Mouse (Mus musculus) limb, embryonic 15.5 days (tissue): ENCODE measurements around the gene Pim2. TPM values are rescaled to one million over a fixed set of nuclear protein-coding genes. Genes with fewer than 3 reads are reported as not detected.
"Not testable (repeated sequence)": the region's sequence is repeated elsewhere in the genome, so short reads cannot be mapped to it uniquely, and the experiment has no call there.

ENCODE experiments used
- ATAC-seq: fragments of 200-750 bp; cut with Nextera tagmentation; 2 replicates; pipeline ENCODE4 v1.8.0; 2017; ENCODE audit warnings: low read depth, moderate TSS enrichment; ENCODE audit not compliant: insufficient number of reproducible peaks, low FRiP score, low TSS enrichment
- H3K27ac ChIP-seq: fragments of 300-500 bp; sonication (generic); 2 replicates; pipeline ENCODE4 v1.5.1; 2015; ENCODE audit warnings: moderate library complexity, mild to moderate bottlenecking, inconsistent platforms
- H3K27me3 ChIP-seq: fragments of 300-500 bp; sonication (generic); 2 replicates; pipeline ENCODE4 v1.6.1; 2015; ENCODE audit warnings: inconsistent platforms
- H3K36me3 ChIP-seq: fragments of 300-500 bp; sonication (generic); 2 replicates; pipeline ENCODE4 v1.6.1; 2015; ENCODE audit warnings: inconsistent platforms
- H3K4me1 ChIP-seq: fragments of 300-500 bp; sonication (generic); 2 replicates; pipeline ENCODE4 v1.6.1; 2015; ENCODE audit warnings: inconsistent platforms
- H3K4me2 ChIP-seq: fragments of 300-500 bp; sonication (generic); 2 replicates; pipeline ENCODE4 v1.6.1; 2015; ENCODE audit warnings: mild to moderate bottlenecking, inconsistent platforms
- H3K4me3 ChIP-seq: fragments of 300-500 bp; sonication (generic); 2 replicates; pipeline ENCODE4 v1.5.1; 2015; ENCODE audit warnings: mild to moderate bottlenecking, inconsistent platforms
- H3K9ac ChIP-seq: fragments of 300-500 bp; sonication (generic); 2 replicates; pipeline ENCODE4 v1.6.1; 2015; ENCODE audit warnings: inconsistent platforms
- H3K9me3 ChIP-seq: fragments of 300-500 bp; sonication (generic); 2 replicates; pipeline ENCODE4 v1.6.1; 2016; ENCODE audit warnings: inconsistent platforms
- WGBS: fragments of 180-500 bp; shearing (Covaris S2); methylation state at CpG from one replicate; pipeline ENCODE4 v1.1.7; 2015; 5-methylcytosine and 5-hydroxymethylcytosine counted together
- polyA plus RNA-seq: library from polyadenylated mRNA; unstranded; fragments of >200 nt; fragmentation: Nextera tagmentation; extraction: Ambion mirVana; gene quantifications from 2 replicates; pipeline ENCODE4 v1.2.1, GENCODE M21; 2015

Gene Pim2
- polyA plus RNA-seq, 1 experiment from 2014 or later = 5.1 TPM

DNA sequence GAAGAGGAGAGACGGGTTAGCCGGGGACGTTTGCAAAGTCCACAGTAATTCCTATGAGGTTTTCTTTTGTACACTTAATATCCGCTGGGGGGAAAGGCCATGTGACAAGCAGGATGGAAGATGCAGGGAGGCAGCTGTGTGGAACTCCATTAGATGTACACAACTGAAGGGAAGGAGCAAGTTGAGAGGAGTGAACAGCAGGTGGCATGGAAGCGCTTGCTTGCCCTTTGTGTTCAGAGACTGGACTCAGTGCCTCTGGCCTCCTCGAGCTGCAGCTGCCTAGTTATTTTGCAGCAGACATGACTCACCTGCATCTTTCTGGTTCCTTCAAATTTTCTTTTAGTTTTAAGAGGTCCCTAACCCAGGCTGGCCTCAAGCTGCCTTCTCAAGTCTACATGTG lies 32.4 kb downstream of the Pim2 start:
- H3K9ac ChIP-seq = no peak overlapping the region
- ATAC-seq = no peak

DNA sequence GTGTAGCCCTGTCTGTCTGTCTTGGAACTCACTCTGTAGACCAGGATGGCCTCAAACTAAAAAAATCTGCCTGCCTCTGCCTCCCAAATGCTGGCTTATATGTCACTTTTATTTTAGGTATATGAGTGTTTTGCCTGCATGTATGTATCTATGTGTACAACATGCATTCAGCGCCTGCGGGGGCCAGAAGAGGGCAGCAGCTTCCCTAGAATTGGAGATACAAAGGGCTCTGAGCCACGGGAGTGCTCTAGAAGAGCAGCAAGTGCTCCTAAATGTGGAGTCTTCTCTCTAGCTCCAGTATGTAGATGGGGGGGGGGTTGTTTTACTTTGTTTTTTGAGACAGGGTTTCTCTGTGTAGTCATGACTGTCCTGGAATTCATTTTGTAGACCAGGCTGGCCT lies 37.6 kb downstream of the Pim2 start:
- H3K4me2 ChIP-seq, H3K36me3 ChIP-seq, H3K9me3 ChIP-seq, H3K9ac ChIP-seq, ATAC-seq, H3K4me1 ChIP-seq, H3K4me3 ChIP-seq, H3K27ac ChIP-seq: not testable (repeated sequence)
- 28% methylated on average over 3 of the region's 3 CpGs for WGBS
- peaks cover 23% of the 10 kb centered on the region for H3K27me3 ChIP-seq

More for the DNA sequence above, 32.4 kb downstream of the Pim2 start:
- Histone ChIP-seq H3K36me3 (peaks cover 13% of the 10 kb centered on the region; the same call in 1 of the 2 replicates), H3K4me3 (no peak overlapping the region), H3K4me1 (no peaks in the 10 kb centered on the region), H3K9me3 (no peaks in the 10 kb centered on the region), H3K27ac (no peak overlapping the region), H3K27me3 (no peaks in the 10 kb centered on the region), H3K4me2 (no peak overlapping the region)
- whole genome bisulfite sequencing = 56% methylated on average over 6 of the region's 6 CpGs

DNA sequence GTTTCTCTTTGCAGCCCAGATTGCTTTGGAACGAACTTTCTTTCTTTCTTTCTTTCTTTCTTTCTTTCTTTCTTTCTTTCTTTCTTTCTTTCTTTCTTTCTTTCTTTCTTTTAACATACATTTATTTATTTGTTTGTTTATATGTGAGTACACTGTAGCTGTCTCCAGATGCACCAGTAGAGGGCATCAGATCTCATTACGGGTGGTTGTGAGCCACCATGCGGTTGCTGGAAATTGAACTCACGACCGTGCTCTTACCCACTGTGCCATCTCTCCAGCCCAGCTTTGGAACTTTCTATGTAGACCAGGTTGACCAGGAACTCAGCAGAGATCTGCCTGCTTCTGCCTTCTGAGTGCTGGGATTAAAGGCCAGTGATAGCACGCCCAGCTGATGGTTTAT lies 39.9 kb downstream of the Pim2 start:
- not testable (repeated sequence) for H3K36me3 ChIP-seq, H3K4me3 ChIP-seq, H3K27ac ChIP-seq, H3K4me1 ChIP-seq, H3K9me3 ChIP-seq, H3K4me2 ChIP-seq, ATAC-seq, H3K9ac ChIP-seq
- H3K27me3 ChIP-seq = peaks cover 45% of the 10 kb centered on the region
- 62% methylated on average over 6 of the region's 6 CpGs for WGBS

DNA sequence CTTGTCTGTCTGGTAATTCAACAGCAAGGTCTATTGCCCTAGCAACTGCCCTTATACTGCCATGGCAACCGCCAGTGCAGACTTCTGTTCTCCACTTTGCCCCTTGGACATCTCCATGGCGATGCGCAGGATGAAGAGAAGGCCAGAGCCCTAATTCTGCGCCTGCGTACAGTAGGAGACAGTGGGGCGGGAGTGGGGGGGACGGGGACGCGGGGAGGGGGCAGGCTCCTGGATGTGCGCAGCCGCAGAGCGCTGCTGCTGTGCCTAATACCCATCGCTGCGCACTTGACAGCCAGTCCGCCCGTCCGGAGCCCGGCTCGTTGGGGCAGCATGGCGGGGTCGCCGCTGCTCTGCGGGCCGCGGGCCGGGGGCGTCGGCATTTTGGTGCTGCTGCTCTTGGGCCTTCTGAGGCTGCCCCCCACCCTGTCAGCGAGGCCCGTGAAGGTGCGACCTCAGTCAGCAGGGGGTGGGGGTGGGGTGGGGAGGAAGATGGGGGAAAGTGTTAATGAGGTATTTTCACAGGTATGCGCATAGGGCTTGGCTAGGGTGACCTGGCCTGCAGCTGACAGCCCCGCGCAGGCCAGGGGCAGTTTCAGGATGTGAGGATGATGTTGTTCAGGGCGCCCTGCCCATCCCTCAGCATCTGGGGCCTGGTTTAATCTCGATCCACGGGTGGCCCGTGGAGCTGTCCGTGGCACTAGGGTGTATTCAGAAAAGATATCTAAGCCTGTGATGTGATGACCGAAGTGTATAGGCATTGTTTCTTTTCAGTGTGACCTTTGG lies 41.7 kb downstream of the Pim2 start, which contains the start of gene Pcsk1n:
Gene Pcsk1n (plus strand): TSS at position 222 of the 783 bp plus-strand sequence.
- H3K27ac ChIP-seq = no peak within 1 kb of the TSS
- ATAC-seq = no peak
- peak within 1 kb of the TSS; percentile 37 for H3K4me2 ChIP-seq
- no peak within 1 kb of the TSS for H3K9ac ChIP-seq
- no peaks in the 10 kb centered on the region for H3K36me3 ChIP-seq
- 20% methylated on average over 24 of the region's 40 CpGs for WGBS
- H3K4me1 ChIP-seq = peaks cover 9% of the 10 kb centered on the region
- H3K27me3 ChIP-seq = peaks cover 57% of the 10 kb centered on the region
- no peaks in the 10 kb centered on the region for H3K9me3 ChIP-seq
- peak within 1 kb of the TSS; percentile 17; the same call in 1 of the 2 replicates for H3K4me3 ChIP-seq

DNA sequence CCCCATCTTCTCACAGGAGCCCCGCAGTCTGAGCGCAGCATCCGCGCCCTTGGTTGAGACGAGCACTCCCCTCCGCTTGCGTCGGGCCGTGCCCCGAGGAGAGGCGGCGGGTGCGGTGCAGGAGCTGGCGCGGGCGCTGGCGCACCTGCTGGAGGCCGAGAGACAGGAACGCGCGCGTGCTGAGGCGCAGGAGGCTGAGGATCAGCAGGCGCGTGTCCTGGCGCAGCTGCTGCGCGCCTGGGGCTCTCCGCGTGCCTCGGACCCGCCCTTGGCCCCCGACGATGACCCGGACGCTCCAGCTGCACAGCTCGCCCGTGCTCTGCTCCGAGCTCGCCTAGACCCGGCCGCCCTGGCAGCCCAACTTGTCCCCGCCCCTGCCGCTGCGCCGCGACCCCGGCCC lies 44.0 kb downstream of the Pim2 start:
- peak overlapping the region; percentile 25 for H3K4me3 ChIP-seq
- no peaks in the 10 kb centered on the region for H3K36me3 ChIP-seq
- no peak overlapping the region for H3K9ac ChIP-seq
- no peak overlapping the region for H3K27ac ChIP-seq
- ATAC-seq = no peak
- H3K9me3 ChIP-seq = no peaks in the 10 kb centered on the region
- WGBS = 17% methylated on average over 46 of the region's 48 CpGs
- H3K27me3 ChIP-seq = peaks cover 62% of the 10 kb centered on the region
- peak overlapping the region; percentile 45 for H3K4me2 ChIP-seq
- H3K4me1 ChIP-seq = peaks cover 9% of the 10 kb centered on the region

DNA sequence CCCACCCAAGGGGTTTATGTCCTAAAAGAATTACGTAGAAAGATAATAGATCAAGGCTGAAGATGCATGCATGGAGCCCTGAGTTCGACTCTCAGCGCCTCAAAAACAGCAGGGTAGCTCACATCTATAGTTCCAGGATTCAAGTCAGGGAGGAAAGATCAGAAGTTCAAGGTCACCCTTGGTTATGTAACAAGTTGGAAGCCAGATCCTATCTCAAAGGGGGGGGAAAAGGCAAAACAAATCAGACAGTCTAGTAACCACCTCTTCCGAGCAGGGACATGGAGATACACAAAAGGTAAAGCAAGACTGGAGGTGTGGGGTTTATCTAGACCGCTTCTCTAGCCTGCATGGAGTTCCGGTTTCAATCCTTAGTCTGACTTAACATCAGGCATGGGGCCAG lies 48.2 kb downstream of the Pim2 start:
- ATAC-seq = no peak
- no peaks in the 10 kb centered on the region for H3K9me3 ChIP-seq
- WGBS = 66% methylated on average over 6 of the region's 6 CpGs
- no peak overlapping the region for H3K4me3 ChIP-seq
- no peak overlapping the region for H3K27ac ChIP-seq
- no peak overlapping the region for H3K4me2 ChIP-seq
- no peak overlapping the region for H3K9ac ChIP-seq
- peaks cover 15% of the 10 kb centered on the region for H3K36me3 ChIP-seq
- H3K27me3 ChIP-seq = peaks cover 52% of the 10 kb centered on the region
- peaks cover 9% of the 10 kb centered on the region for H3K4me1 ChIP-seq

DNA sequence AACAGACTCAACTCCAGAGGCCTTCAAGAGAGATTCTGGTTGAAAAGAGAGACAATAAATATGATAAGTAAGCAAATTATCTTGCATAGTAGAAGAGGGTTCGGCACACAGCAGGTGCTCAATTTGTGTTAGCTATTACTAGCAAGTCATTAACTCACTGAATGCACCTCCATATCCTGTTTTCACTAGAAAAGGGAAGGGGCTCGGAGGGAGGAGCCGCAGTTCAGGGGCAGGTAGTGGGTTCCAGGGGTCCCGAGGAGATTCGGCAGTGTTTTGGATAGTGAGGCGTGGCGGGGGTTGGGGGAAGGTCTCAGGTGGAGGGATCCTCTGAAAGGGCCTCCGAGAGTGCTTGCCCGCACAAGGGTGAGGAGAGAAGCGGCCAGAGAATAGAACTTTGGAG lies 49.1 kb downstream of the Pim2 start:
- no peak overlapping the region for H3K4me3 ChIP-seq
- H3K4me1 ChIP-seq = peaks cover 5% of the 10 kb centered on the region; the same call in 1 of the 2 replicates
- no peak overlapping the region for H3K4me2 ChIP-seq
- WGBS = 31% methylated on average over 10 of the region's 10 CpGs
- H3K9ac ChIP-seq = no peak overlapping the region
- H3K27ac ChIP-seq = no peak overlapping the region
- no peak for ATAC-seq
- peaks cover 19% of the 10 kb centered on the region for H3K36me3 ChIP-seq
- peaks cover 44% of the 10 kb centered on the region for H3K27me3 ChIP-seq
- no peaks in the 10 kb centered on the region for H3K9me3 ChIP-seq

DNA sequence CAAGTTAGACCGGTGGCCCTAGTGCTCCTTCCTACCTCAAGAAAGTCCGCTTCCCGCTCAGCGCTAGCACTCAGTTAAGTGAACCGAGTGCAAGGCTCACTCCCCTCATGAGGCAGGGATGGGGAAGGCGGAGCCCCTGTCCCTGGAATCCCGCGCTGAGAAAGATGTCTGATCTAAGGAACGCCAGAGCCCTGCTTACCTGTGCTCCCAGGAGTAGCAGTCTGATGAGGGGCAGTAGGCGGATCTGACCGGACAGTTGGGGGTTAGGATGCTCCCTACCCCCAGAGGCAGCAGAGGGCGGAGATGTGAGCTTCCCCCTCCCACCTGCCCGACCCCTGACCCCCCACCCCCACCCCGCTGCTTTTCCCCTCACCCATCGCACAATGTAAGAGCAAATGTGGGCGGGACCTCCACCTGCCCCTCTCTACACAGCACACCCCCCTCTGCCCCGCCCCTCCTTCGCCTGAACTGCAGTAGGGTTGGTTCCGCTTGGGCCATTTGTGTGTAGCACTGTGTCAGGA lies 50.3 kb downstream of the Pim2 start, which contains the start of gene Eras:
Gene Eras (minus strand): TSS at position 338 of the 521 bp plus-strand sequence.
- H3K4me1 ChIP-seq = no peaks in the 10 kb centered on the region
- peaks cover 32% of the 10 kb centered on the region for H3K27me3 ChIP-seq
- no peaks in the 10 kb centered on the region for H3K9me3 ChIP-seq
- no peak for ATAC-seq
- no peak within 1 kb of the TSS for H3K4me2 ChIP-seq
- no peak within 1 kb of the TSS for H3K4me3 ChIP-seq
- H3K36me3 ChIP-seq = peaks cover 24% of the 10 kb centered on the region
- WGBS = 21% methylated on average over 19 of the region's 19 CpGs
- no peak within 1 kb of the TSS for H3K27ac ChIP-seq
- H3K9ac ChIP-seq = no peak within 1 kb of the TSS

Other genes with a start within 250 kb of the Pim2 start
- 1.4 and 1.7 TPM in 2 replicates for gene Syp, start 239.8 kb upstream of the Pim2 start, polyA plus RNA-seq
- gene Prickle3, start 221.0 kb upstream of the Pim2 start, polyA plus RNA-seq = 17.7 and 18.1 TPM in 2 replicates
- 205 and 217 TPM in 2 replicates for gene Plp2, start 206.9 kb upstream of the Pim2 start, polyA plus RNA-seq
- gene Magix, start 197.0 kb upstream of the Pim2 start, polyA plus RNA-seq = 0.47 and 1.1 TPM in 2 replicates
- 36.6 and 40.3 TPM in 2 replicates for gene Gpkow, start 181.1 kb upstream of the Pim2 start, polyA plus RNA-seq
- 39.2 and 41.0 TPM in 2 replicates for gene Wdr45, start 163.9 kb upstream of the Pim2 start, polyA plus RNA-seq
- gene Gm45208, start 156.0 kb upstream of the Pim2 start, polyA plus RNA-seq = 0.20 TPM in 1 of 2 replicates, not detected in the other
- gene Praf2, start 149.8 kb upstream of the Pim2 start, polyA plus RNA-seq = 80.8 and 86.1 TPM in 2 replicates
- gene Ccdc120, start 127.4 kb upstream of the Pim2 start, polyA plus RNA-seq = 14.9 and 21.8 TPM in 2 replicates
- 30.5 and 31.9 TPM in 2 replicates for gene Tfe3, start 115.7 kb upstream of the Pim2 start, polyA plus RNA-seq
- gene Gripap1, start 88.5 kb upstream of the Pim2 start, polyA plus RNA-seq = 37.8 and 40.3 TPM in 2 replicates
- 1.3 TPM in 2 replicates for gene Kcnd1, start 56.0 kb upstream of the Pim2 start, polyA plus RNA-seq
- 35.9 and 43.7 TPM in 2 replicates for gene Otud5, start 36.9 kb upstream of the Pim2 start, polyA plus RNA-seq
- gene Slc35a2, start 5.8 kb downstream of the Pim2 start, polyA plus RNA-seq = 64.5 and 70.0 TPM in 2 replicates
- 117 and 124 TPM in 2 replicates for gene Pqbp1, start 21.0 kb downstream of the Pim2 start, polyA plus RNA-seq
- 157 and 170 TPM in 2 replicates for gene Timm17b, start 21.1 kb downstream of the Pim2 start, polyA plus RNA-seq
- gene Gm10491, start 29.6 kb downstream of the Pim2 start, polyA plus RNA-seq = not detected in 2 replicates
- gene Gm10490, start 31.3 kb downstream of the Pim2 start, polyA plus RNA-seq = not detected in 2 replicates
- gene Pcsk1n, start 41.6 kb downstream of the Pim2 start, polyA plus RNA-seq = 0.63 and 1.2 TPM in 2 replicates
- gene Eras, start 50.3 kb downstream of the Pim2 start, polyA plus RNA-seq = not detected in 2 replicates
- 25.3 and 27.0 TPM in 2 replicates for gene Hdac6, start 69.6 kb downstream of the Pim2 start, polyA plus RNA-seq
- gene Gata1, start 99.8 kb downstream of the Pim2 start, polyA plus RNA-seq = 2.1 and 2.9 TPM in 2 replicates
- not detected in 2 replicates for gene Glod5, start 140.2 kb downstream of the Pim2 start, polyA plus RNA-seq
- gene Suv39h1, start 196.5 kb downstream of the Pim2 start, polyA plus RNA-seq = 47.3 and 48.7 TPM in 2 replicates
- 0.97 and 1.00 TPM in 2 replicates for gene Was, start 212.2 kb downstream of the Pim2 start, polyA plus RNA-seq